Mouse (Mus musculus): ENCODE data around the gene B4galt3. TPM values are rescaled to one million over a fixed set of nuclear protein-coding genes. Genes with fewer than 3 reads are reported as not detected.

B4galt3 gene
- polyA plus RNA-seq, 1 experiment from 2014 or later = 101 TPM

- Histone ChIP-seq H3K4me1 (ENCODE audit: control insufficient read depth, insufficient read depth, low read depth, low read length) (no peaks in the 10 kb centered on the region), H3K9me3 (ENCODE audit: control insufficient read depth, low read length) (no peaks in the 10 kb centered on the region), H3K36me3 (ENCODE audit: control insufficient read depth, insufficient read depth, low read length) (no peaks in the 10 kb centered on the region), H3K4me3 (ENCODE audit: low read length) (no peak overlapping the region), H3K27ac (ENCODE audit: low read depth, low read length) (no peak overlapping the region), H3K9ac (ENCODE audit: low read depth, low read length) (no peak overlapping the region), H3K4me2 (ENCODE audit: low read length) (no peak overlapping the region), H3K27me3 (replicated peaks; ENCODE audit: control insufficient read depth, insufficient read depth, low read length) (no peaks in the 10 kb centered on the region)
- ATAC-seq = no peak
- WGBS = 89% methylated on average over 1 of the region's 1 CpGs
Observed at GRCm38 (mm10) chr1:171227879-171228278, 42.2 kb upstream of the B4galt3 start.

GRCm38 (mm10) chr1:171229750-171230149 is 40.4 kb upstream of the B4galt3 start:
- H3K27ac ChIP-seq (ENCODE audit: low read depth, low read length) = no peak overlapping the region
- H3K4me1 ChIP-seq (ENCODE audit: control insufficient read depth, insufficient read depth, low read depth, low read length) = no peaks in the 10 kb centered on the region
- H3K27me3 ChIP-seq (replicated peaks; ENCODE audit: control insufficient read depth, insufficient read depth, low read length) = no peaks in the 10 kb centered on the region
- H3K9me3 ChIP-seq (ENCODE audit: control insufficient read depth, low read length) = no peaks in the 10 kb centered on the region
- H3K4me2 ChIP-seq (ENCODE audit: low read length) = no peak overlapping the region
- no peak overlapping the region for H3K9ac ChIP-seq (ENCODE audit: low read depth, low read length)
- ATAC-seq = no peak
- H3K36me3 ChIP-seq (ENCODE audit: control insufficient read depth, insufficient read depth, low read length) = peaks cover 8% of the 10 kb centered on the region
- no peak overlapping the region for H3K4me3 ChIP-seq (ENCODE audit: low read length)
- 52% methylated on average over 6 of the region's 6 CpGs for WGBS

DNA sequence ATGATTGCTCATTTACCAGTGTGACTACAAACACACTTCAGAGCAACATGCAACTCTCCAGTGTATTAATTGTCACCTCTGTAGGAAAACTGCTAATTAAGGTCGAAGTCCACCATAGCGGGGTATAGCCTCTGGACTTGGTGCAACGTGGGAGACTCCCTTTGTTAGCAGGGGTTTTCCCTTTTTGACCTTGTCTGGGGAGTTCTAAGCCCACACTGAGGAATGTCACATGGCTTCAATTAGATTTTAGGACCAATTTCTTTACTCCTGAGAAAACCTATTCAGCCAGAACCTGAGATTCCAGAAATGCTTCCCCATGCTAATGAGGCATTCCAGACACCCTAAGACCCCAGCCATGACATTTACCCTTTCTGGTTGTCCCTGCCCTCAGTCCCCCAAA is 39.9 kb upstream of the B4galt3 start:
- H3K27me3 ChIP-seq (replicated peaks; ENCODE audit: control insufficient read depth, insufficient read depth, low read length) = no peaks in the 10 kb centered on the region

DNA sequence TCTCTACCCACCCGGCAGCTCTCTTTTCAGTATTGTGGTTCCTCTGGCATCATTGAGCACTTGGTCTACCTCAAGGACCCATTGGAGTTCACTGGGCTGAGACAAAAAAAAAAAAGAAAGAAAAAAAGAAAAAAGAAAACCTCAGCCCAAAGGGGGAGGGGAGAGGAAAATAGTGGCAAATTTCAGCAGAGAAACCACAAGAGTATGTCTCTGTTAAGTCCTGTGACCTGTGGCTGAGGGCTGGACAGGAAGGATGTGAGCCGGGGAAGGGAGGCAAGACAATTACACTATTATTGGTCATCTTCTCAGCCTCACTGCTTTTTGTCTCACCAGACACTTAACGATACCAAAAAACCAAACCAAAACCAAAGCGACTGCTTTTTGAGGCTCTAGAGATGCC is 38.3 kb upstream of the B4galt3 start:
- no peak for ATAC-seq
- H3K4me3 ChIP-seq (ENCODE audit: low read length) = no peak overlapping the region
- H3K4me2 ChIP-seq (ENCODE audit: low read length) = no peak overlapping the region
- H3K9me3 ChIP-seq (ENCODE audit: control insufficient read depth, low read length) = no peaks in the 10 kb centered on the region
- H3K27ac ChIP-seq (ENCODE audit: low read depth, low read length) = no peak overlapping the region
- whole genome bisulfite sequencing = 75% methylated on average over 4 of the region's 4 CpGs
- no peak overlapping the region for H3K9ac ChIP-seq (ENCODE audit: low read depth, low read length)
- H3K27me3 ChIP-seq (replicated peaks; ENCODE audit: control insufficient read depth, insufficient read depth, low read length) = no peaks in the 10 kb centered on the region
- no peaks in the 10 kb centered on the region for H3K4me1 ChIP-seq (ENCODE audit: control insufficient read depth, insufficient read depth, low read depth, low read length)
- H3K36me3 ChIP-seq (ENCODE audit: control insufficient read depth, insufficient read depth, low read length) = peaks cover 24% of the 10 kb centered on the region

More for the DNA sequence above, 39.9 kb upstream of the B4galt3 start:
- ATAC-seq = no peak
- peaks cover 12% of the 10 kb centered on the region for H3K36me3 ChIP-seq (ENCODE audit: control insufficient read depth, insufficient read depth, low read length)
- no peaks in the 10 kb centered on the region for H3K4me1 ChIP-seq (ENCODE audit: control insufficient read depth, insufficient read depth, low read depth, low read length)
- H3K4me3 ChIP-seq (ENCODE audit: low read length) = no peak overlapping the region
- H3K4me2 ChIP-seq (ENCODE audit: low read length) = no peak overlapping the region
- no peaks in the 10 kb centered on the region for H3K9me3 ChIP-seq (ENCODE audit: control insufficient read depth, low read length)
- 62% methylated on average over 3 of the region's 3 CpGs for WGBS
- no peak overlapping the region for H3K9ac ChIP-seq (ENCODE audit: low read depth, low read length)
- no peak overlapping the region for H3K27ac ChIP-seq (ENCODE audit: low read depth, low read length)

- Histone ChIP-seq H3K36me3 (ENCODE audit: control insufficient read depth, insufficient read depth, low read length) (peaks cover 29% of the 10 kb centered on the region), H3K4me3 (ENCODE audit: low read length) (no peak overlapping the region), H3K4me2 (ENCODE audit: low read length) (no peak overlapping the region), H3K4me1 (ENCODE audit: control insufficient read depth, insufficient read depth, low read depth, low read length) (no peaks in the 10 kb centered on the region), H3K9ac (ENCODE audit: low read depth, low read length) (no peak overlapping the region), H3K9me3 (ENCODE audit: control insufficient read depth, low read length) (no peaks in the 10 kb centered on the region), H3K27me3 (replicated peaks; ENCODE audit: control insufficient read depth, insufficient read depth, low read length) (no peaks in the 10 kb centered on the region), H3K27ac (ENCODE audit: low read depth, low read length) (no peak overlapping the region)
- 90% methylated on average over 5 of the region's 5 CpGs for WGBS
- ATAC-seq = no peak
Observed at GRCm38 (mm10) chr1:171232348-171232747, 37.8 kb upstream of the B4galt3 start.

GRCm38 (mm10) chr1:171232800-171233730 is 37.1 kb upstream of the B4galt3 start:
- WGBS = 88% methylated on average over 12 of the region's 12 CpGs
- H3K9me3 ChIP-seq (ENCODE audit: control insufficient read depth, low read length) = no peaks in the 10 kb centered on the region
- H3K4me3 ChIP-seq (ENCODE audit: low read length) = no peak overlapping the region
- H3K9ac ChIP-seq (ENCODE audit: low read depth, low read length) = no peak overlapping the region
- H3K36me3 ChIP-seq (ENCODE audit: control insufficient read depth, insufficient read depth, low read length) = peaks cover 36% of the 10 kb centered on the region
- no peak overlapping the region for H3K4me2 ChIP-seq (ENCODE audit: low read length)
- no peaks in the 10 kb centered on the region for H3K27me3 ChIP-seq (replicated peaks; ENCODE audit: control insufficient read depth, insufficient read depth, low read length)
- H3K27ac ChIP-seq (ENCODE audit: low read depth, low read length) = no peak overlapping the region
- no peak for ATAC-seq
- no peaks in the 10 kb centered on the region for H3K4me1 ChIP-seq (ENCODE audit: control insufficient read depth, insufficient read depth, low read depth, low read length)

DNA sequence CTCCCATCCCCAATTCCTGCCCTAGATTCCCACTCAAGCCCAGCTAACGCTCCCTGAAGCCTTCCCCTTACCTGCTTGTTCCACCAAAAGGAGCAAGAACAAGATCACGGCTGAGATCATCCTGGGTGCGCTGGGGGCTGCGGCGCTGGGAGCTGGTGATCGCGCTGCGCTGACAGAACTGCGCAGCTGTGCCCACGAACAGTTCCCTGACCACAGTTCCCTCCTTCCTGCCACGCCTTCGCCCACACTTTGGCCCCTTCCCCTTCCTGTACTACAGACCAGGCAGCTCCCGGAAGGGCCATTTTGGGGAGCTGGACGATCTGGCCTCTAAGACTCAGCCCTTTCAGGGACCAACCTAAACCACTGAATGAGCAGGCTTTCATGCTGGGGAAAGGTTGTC is 36.0 kb upstream of the B4galt3 start, which contains the start of gene Fcer1g:
TSS of gene Fcer1g (minus strand) at position 240 of the 400 bp plus-strand sequence.
- Histone ChIP-seq H3K36me3 (ENCODE audit: control insufficient read depth, insufficient read depth, low read length) (peaks cover 45% of the 10 kb centered on the region), H3K27ac (ENCODE audit: low read depth, low read length) (no peak within 1 kb of the TSS), H3K4me3 (ENCODE audit: low read length) (no peak within 1 kb of the TSS), H3K9ac (ENCODE audit: low read depth, low read length) (no peak within 1 kb of the TSS), H3K9me3 (ENCODE audit: control insufficient read depth, low read length) (no peaks in the 10 kb centered on the region), H3K27me3 (replicated peaks; ENCODE audit: control insufficient read depth, insufficient read depth, low read length) (no peaks in the 10 kb centered on the region), H3K4me2 (ENCODE audit: low read length) (no peak within 1 kb of the TSS), H3K4me1 (ENCODE audit: control insufficient read depth, insufficient read depth, low read depth, low read length) (no peaks in the 10 kb centered on the region)
- no peak for ATAC-seq
- 94% methylated on average over 14 of the region's 14 CpGs for WGBS

DNA sequence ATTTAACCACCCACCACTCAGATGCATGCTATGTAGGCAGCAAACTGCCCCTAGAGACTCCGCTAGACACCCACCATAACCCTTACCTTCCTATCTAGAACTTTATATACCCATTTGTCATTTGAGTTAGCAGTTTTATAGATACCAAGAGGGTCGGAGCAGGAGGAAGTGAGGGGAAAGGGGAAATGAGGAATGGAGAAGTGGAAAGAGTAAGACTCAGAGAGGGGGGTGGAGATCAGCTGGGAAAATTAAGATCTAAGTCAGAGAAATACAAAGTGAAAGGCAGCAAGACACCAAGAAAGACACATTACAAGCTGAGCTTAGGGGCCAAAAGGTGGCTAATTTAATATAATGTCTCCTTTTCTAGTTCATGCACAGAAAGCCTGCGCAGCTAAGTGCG is 35.6 kb upstream of the B4galt3 start:
- no peak overlapping the region for H3K4me3 ChIP-seq (ENCODE audit: low read length)
- no peak overlapping the region for H3K27ac ChIP-seq (ENCODE audit: low read depth, low read length)
- H3K27me3 ChIP-seq (replicated peaks; ENCODE audit: control insufficient read depth, insufficient read depth, low read length) = no peaks in the 10 kb centered on the region
- ATAC-seq = no peak
- no peaks in the 10 kb centered on the region for H3K4me1 ChIP-seq (ENCODE audit: control insufficient read depth, insufficient read depth, low read depth, low read length)
- WGBS = 96% methylated on average over 4 of the region's 4 CpGs
- H3K9ac ChIP-seq (ENCODE audit: low read depth, low read length) = no peak overlapping the region
- H3K36me3 ChIP-seq (ENCODE audit: control insufficient read depth, insufficient read depth, low read length) = peaks cover 47% of the 10 kb centered on the region
- no peak overlapping the region for H3K4me2 ChIP-seq (ENCODE audit: low read length)
- no peaks in the 10 kb centered on the region for H3K9me3 ChIP-seq (ENCODE audit: control insufficient read depth, low read length)

GRCm38 (mm10) chr1:171235791-171236190 is 34.3 kb upstream of the B4galt3 start:
- Histone ChIP-seq H3K27me3 (replicated peaks; ENCODE audit: control insufficient read depth, insufficient read depth, low read length) (no peaks in the 10 kb centered on the region), H3K4me1 (ENCODE audit: control insufficient read depth, insufficient read depth, low read depth, low read length) (no peaks in the 10 kb centered on the region), H3K9me3 (ENCODE audit: control insufficient read depth, low read length) (no peaks in the 10 kb centered on the region), H3K27ac (ENCODE audit: low read depth, low read length) (no peak overlapping the region), H3K4me2 (ENCODE audit: low read length) (no peak overlapping the region), H3K4me3 (ENCODE audit: low read length) (no peak overlapping the region), H3K9ac (ENCODE audit: low read depth, low read length) (no peak overlapping the region), H3K36me3 (ENCODE audit: control insufficient read depth, insufficient read depth, low read length) (peaks cover 57% of the 10 kb centered on the region)
- 92% methylated on average over 4 of the region's 4 CpGs for whole genome bisulfite sequencing
- ATAC-seq = no peak

All from hindbrain, embryonic 16.5 days (tissue).